Mouse (Mus musculus) effector memory CD4-positive, alpha-beta T cell, adult 5 months (primary cell): ENCODE data around the gene Chd9. TPM values are rescaled to one million over a fixed set of nuclear protein-coding genes. Genes with fewer than 3 reads are reported as not detected.

Source experiments
- polyA plus RNA-seq: library from polyadenylated mRNA; unstranded; fragments of 100-300 nt; shearing (Covaris generic); gene quantifications from one replicate; pipeline ENCODE4 v1.2.1, GENCODE M21; 2017

Chd9 gene
- 98.9 TPM for polyA plus RNA-seq

DNA sequence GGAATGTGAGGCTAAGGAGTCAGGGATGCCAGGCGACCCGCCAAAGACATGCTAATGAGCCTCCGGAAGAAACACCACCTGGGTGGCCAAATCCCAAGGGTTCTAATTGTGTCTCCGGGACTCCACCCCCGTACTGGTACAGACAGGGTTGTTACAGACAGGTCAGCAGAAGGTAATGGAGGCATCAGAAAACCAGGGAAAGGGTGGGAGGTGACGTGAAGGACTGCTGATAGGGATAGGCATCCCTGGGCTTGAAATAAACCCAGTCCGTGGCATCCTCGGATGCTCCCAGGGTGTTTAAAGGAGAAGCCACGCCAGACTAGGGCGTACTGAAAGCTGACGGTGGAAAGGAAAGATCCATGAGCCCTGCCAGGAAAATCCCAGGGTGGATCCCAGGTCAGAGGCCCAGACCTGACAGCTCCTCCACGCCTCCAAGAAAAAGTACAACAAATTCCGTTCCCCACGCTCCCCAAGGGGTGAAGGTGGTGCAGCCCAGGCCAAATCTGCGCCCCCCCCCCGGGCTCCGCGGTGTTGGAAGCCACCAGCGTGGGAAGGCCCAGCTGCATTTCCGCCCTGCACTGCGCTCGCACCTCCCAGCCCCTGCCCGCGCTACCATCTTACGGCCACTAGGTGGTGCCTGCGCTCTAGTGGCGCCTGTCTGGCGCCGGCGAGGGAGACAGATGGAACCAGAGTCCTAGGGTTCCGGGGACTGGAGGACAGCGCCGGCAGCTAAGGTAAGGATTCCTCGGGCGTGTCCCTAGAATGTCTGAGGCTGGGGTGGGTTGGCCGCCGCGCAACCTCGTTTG is at the start of gene Chd9:
Gene Chd9, plus strand, starts transcription at position 172 of the 806 bp plus-strand sequence.

DNA sequence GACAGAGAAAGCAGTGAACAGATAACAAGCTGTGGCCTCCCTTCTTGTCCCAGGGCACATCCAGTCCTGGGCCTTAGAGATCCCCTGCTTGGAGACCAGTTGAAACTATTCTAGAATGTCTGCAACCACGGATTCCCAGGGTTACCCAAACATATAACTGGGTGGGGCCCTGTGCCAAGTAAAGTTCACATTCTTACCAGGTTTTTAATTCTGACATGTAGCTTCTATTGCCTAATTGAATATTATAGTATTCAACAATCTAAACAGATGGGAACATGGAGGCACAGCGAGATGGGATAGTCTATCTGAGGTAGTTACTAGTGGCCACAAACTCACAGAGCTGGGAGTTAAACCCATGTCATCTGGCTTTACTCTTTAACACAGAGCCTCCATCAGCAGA is 10.9 kb upstream of the Chd9 start, which contains the start of gene Gm19935:
Gene Gm19935, minus strand, starts transcription at position 101 of the 400 bp plus-strand sequence.

DNA sequence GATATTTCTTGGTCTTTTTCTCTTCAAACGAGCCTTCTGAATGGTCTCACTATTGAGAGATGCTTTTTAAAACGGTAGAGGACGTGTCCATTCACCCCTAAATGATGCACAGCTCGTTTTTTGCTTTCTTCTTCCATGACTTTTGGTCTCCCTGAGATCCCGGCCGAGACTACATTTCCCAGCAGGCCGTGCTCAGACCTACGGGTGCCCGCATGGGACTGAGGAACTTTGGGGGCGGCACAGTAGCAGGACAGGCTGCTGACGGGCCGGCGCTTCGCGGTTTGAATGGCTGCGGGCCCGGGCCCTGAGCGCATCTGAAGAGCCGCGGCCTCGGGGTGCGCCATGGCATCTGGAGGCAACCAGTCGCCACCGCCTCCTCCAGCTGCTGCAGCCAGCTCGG is 241.7 kb downstream of the Chd9 start, which contains the start of gene Rbl2:
Gene Rbl2, plus strand, starts transcription at position 224 of the 400 bp plus-strand sequence.

Other genes with a start within 250 kb of the Chd9 start
- gene Gm19935, start 11.0 kb upstream of the Chd9 start, polyA plus RNA-seq, result not detected
- gene Rbl2, start 241.7 kb downstream of the Chd9 start, polyA plus RNA-seq, result 88.0 TPM